Mouse (Mus musculus) left cerebral cortex, adult 11 months (tissue): ENCODE results near the gene Uvrag.

Source experiments
- DNase-seq: peaks from one replicate; pipeline ENCODE4 v3.0.0; 2022; ENCODE audit warnings: low spot score

Gene Uvrag

DNA sequence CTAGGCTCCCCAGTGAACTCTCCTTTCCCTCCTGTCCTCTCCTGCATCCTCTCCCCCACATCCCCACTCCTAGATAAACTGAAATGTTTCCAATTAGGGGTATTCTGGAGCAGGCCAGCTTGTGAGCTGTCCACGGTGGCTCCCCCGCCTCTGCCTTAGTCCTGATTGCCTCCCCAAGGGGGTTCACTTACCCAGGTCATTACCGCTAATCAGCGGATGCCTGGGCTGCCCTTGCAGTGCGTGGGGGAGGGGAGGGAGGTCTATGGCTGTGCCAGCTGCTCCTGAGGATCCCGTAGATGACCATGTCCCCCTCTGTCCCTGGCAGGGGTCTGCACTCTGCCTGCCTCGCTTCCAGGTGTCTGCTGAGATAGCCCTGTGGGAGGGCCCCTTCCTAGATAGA is 297.3 kb downstream of the Uvrag start:
- DNase-seq, result no peak

DNA sequence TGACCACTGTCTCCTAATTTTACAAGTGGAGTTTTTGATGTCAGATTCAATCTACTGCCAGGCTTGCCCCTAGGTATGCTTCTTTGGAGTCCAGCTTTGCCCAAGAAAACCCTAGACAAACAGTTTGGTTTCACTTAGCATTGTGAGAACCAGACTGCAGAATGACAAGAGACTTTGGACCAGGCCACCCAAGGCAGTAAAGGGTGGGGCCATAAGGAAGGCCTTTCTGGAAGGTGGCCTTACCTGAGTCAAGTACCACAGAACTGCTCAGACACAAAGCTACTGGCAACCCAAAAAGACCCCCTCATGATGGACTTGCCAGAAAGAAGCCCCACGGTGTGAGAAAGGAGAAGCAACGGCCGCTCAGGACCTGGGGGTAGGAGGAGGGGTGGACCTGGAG is 297.9 kb downstream of the Uvrag start:
- no peak for DNase-seq

GRCm38 (mm10) chr7:98841802-98842201 is 299.1 kb downstream of the Uvrag start:
- no peak for DNase-seq

DNA sequence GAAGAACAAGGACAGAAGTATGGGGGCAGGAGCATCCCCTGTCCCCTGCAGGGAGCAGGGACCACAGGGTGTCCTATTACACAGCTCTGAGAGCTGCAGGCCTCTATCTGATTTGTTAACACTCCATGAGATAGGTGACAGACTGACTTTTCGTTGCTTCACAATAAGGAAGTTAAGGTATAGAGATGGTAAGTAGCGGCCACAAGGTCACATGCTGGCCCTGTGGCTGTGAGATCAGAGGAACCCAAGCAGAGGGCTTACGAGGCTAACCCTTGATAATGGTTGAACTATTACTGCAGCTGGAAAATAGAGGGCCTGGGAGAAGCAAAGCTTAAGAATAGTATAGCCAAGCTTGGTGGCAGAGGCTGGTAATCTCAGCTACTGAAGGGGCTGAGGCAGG is 300.2 kb downstream of the Uvrag start:
- no peak for DNase-seq

- DNase-seq, result no peak
Observed at GRCm38 (mm10) chr7:98839312-98839711, 301.6 kb downstream of the Uvrag start.

DNA sequence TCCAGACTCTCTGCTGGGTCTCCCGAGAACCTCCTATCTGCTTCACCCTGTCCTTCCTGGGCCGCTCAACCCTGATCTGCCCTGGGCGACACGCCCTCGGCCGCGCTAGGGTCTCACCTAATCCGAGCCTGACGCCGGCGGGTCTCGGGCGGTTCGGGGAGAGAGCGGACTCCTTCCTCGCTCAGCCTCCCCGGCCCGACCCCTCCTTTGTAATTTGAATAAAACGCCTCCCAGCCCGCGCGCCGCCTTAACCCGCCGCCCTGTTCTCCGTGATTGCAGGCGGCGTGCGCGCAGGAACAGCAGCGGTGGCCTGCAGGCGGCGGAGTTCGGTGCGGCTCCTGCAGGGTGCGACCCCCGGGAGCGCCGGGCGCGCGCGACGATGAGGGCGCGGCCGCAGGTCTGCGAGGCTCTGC is 302.2 kb downstream of the Uvrag start:
- DNase-seq, result no peak

DNA sequence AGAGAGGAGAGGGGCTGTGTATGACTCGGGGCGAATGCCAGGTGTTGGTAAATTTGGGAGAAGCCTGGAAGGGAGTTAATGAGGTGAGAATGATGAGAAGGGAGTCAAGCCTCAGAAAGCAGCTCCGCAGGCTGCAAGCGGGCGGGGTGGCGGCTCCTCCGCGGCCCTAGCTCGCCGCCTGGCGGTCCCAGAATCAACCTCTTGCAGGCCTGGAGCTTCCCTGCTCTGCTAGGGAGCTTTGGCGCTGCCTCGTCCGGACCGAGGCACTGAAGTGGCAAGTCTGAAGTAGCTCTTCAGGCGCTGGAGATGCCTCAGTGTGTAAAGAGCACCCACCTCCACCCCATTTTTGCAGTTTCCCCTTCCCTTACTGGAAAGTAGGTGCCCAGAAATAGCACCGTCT is 303.0 kb downstream of the Uvrag start:
- peak; percentile 55 for DNase-seq

DNA sequence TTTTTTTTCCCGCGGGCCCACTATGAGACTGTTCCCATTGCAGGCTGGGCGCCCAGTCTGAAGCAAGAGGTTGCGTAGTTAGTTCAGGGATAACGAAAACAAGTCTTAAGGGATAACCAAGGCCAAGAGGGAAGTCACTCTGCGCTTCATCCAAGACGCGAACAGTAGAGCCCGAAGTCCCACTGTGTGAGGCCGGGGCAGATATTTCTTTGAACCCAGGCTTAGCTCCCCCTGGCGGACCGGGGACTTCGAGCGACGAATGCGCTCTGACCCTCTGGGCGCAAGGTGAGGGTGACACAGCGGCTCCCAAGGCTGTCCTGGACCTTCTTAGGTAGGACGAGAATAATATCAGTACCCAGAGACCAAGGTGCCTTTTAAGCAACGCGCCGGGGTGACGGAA is 304.3 kb downstream of the Uvrag start:
- DNase-seq, result no peak

- no peak for DNase-seq
Observed at GRCm38 (mm10) chr7:98835519-98836441, 305.2 kb downstream of the Uvrag start.
